ENCODE assay signal across 10 mouse cellular contexts in the genomic region with DNA sequence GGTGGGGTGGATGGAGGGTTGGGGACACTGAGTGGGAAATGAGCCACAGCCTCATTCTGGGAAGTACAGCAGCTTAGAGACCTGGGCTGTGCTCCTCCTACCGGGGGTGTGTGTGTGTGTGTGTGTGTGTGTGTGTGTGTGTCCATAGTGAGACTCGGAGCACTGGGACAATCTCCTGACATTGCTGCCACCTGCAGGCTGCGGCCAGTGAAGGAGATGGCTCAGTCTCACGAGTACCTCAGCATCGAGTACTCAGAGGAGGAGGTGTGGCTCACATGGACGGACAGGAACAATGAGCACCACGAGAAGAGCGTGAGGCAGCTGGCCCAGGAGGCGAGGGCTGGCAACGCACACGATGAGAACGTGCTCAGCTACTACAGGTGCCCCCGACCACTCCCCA. TPM values are rescaled to one million over a fixed set of nuclear protein-coding genes. Genes with fewer than 3 reads are reported as not detected.
A peak's percentile ranks its signal among the peaks of the same experiment; 100 is the strongest.
DNase-seq lines count a peak whose midpoint lies in the region; ATAC-seq and TF ChIP-seq lines count a peak whose summit lies in the region.
"Had no signal": no experiment of that assay in that cellular context is flagged by ENCODE, and none has a peak within 500 bp of the region (broad histone marks: within the 10 kb centered on the region; RNA-seq: fewer than 3 reads in every experiment).

No protein-coding gene starts in this region.

- H3K4me2 ChIP-seq in heart, postnatal 0 days (ENCODE audit: low read depth, low read length): no peak overlapping the region
- no peak overlapping the region for H3K4me2 ChIP-seq in embryonic facial prominence, embryonic 14.5 days (ENCODE audit: low read depth, low read length)
- H3K4me2 ChIP-seq: midbrain, embryonic 12.5 days had no signal

- peak; percentile 44 for TF ChIP-seq CTCF in heart, postnatal 0 days (IDR thresholded peaks at IDR 0.05; ENCODE audit: low read depth)

- no peaks in the 10 kb centered on the region for H3K27me3 ChIP-seq in heart, postnatal 0 days (ENCODE audit: control insufficient read depth, insufficient read depth, low read length)
- no peaks in the 10 kb centered on the region for H3K27me3 ChIP-seq in embryonic facial prominence, embryonic 14.5 days (replicated peaks; ENCODE audit: control insufficient read depth, insufficient read depth, low read length)
- H3K27me3 ChIP-seq: midbrain, embryonic 12.5 days; Patski had no signal

- H3K36me3 ChIP-seq in heart, postnatal 0 days (replicated peaks; ENCODE audit: control insufficient read depth, insufficient read depth, low read length): no peaks in the 10 kb centered on the region; the same call in 1 of the 2 replicates
- H3K36me3 ChIP-seq in embryonic facial prominence, embryonic 14.5 days (ENCODE audit: control insufficient read depth, insufficient read depth, low read length): 0 out of 2 replicates have a peak, but pooled peaks cover 9% of the 10 kb centered on the region
- H3K36me3 ChIP-seq: midbrain, embryonic 12.5 days had no signal

- peak; percentile 39; the same call in 1 of the 2 replicates for ATAC-seq in heart, postnatal 0 days (ENCODE audit: insufficient read depth, low read depth)
- peak; percentile 50; the same call in 1 of the 2 replicates for ATAC-seq in embryonic facial prominence, embryonic 14.5 days (ENCODE audit: low read depth)
- ATAC-seq: Patski had no signal

- no peak overlapping the region for H3K27ac ChIP-seq in heart, postnatal 0 days (ENCODE audit: low read depth)
- H3K27ac ChIP-seq in embryonic facial prominence, embryonic 14.5 days (replicated peaks; ENCODE audit: low read depth, low read length): no peak overlapping the region
- H3K27ac ChIP-seq: midbrain, embryonic 12.5 days had no signal

- no peaks in the 10 kb centered on the region for H3K4me1 ChIP-seq in heart, postnatal 0 days (ENCODE audit: control insufficient read depth, insufficient read depth)
- H3K4me1 ChIP-seq in embryonic facial prominence, embryonic 14.5 days (ENCODE audit: control insufficient read depth, insufficient read depth, low read length): no peaks in the 10 kb centered on the region
- H3K4me1 ChIP-seq: midbrain, embryonic 12.5 days had no signal

- 46% methylated on average over 13 of the region's 13 CpGs for WGBS in heart, postnatal 0 days
- 31% methylated on average over 13 of the region's 13 CpGs for WGBS in embryonic facial prominence, embryonic 14.5 days

- intact Hi-C loops in gastrocnemius, postnatal 36 days (cut with DNase I): no loop called here

- no peaks in the 10 kb centered on the region for H3K9me3 ChIP-seq in heart, postnatal 0 days (replicated peaks; ENCODE audit: control insufficient read depth, low read length)
- no peaks in the 10 kb centered on the region for H3K9me3 ChIP-seq in embryonic facial prominence, embryonic 14.5 days (ENCODE audit: control insufficient read depth, low read length)
- H3K9me3 ChIP-seq: midbrain, embryonic 12.5 days had no signal

- H3K4me3 ChIP-seq in heart, postnatal 0 days (ENCODE audit: low read depth, low read length): no peak overlapping the region
- H3K4me3 ChIP-seq in embryonic facial prominence, embryonic 14.5 days (ENCODE audit: low read depth, low read length): no peak overlapping the region
- H3K4me3 ChIP-seq: midbrain, embryonic 12.5 days had no signal

- TF ChIP-seq EP300 in heart, postnatal 0 days (IDR thresholded peaks at IDR 0.05; ENCODE audit: low read depth): no peak

- H3K9ac ChIP-seq in heart, postnatal 0 days (replicated peaks; ENCODE audit: low read depth, low read length): no peak overlapping the region
- H3K9ac ChIP-seq in embryonic facial prominence, embryonic 14.5 days (ENCODE audit: low read depth, low read length): no peak overlapping the region
- H3K9ac ChIP-seq: midbrain, embryonic 12.5 days had no signal

- DNase-seq in heart, postnatal 0 days (ENCODE audit: low spot score): no peak
- DNase-seq in heart, adult 11 months: no peak
- peak; percentile 61 for DNase-seq in NIH3T3 (ENCODE audit: low read depth)
- peak; percentile 52 for DNase-seq in embryonic facial prominence, embryonic 14.5 days (ENCODE audit: low spot score)
- DNase-seq in kidney, postnatal 25 days: peak; percentile 57 to 68
- peak; percentile 75 for DNase-seq in retina, postnatal 1 day
- DNase-seq in thymus, postnatal 14 days: no peak
- no peak for DNase-seq in gastrocnemius, postnatal 36 days

RNA-seq across cellular contexts. Expression of a gene that starts 38.0 kb away (rescaled TPM):
- 301 and 397 TPM in 2 replicates for total RNA-seq in heart, postnatal 0 days (2014; rRNA removed; ENCODE audit: low replicate concordance)
- polyA plus RNA-seq in heart, postnatal 0 days (2015; fragmentation: Nextera tagmentation; extraction: Ambion mirVana): 419 and 436 TPM in 2 replicates
- polyA plus RNA-seq in embryonic facial prominence, embryonic 14.5 days (2014; fragmentation: Nextera tagmentation; extraction: Ambion mirVana): 343 and 350 TPM in 2 replicates
- total RNA-seq in gastrocnemius, postnatal 36 days (2021): 100 to 1,000 TPM; 374 to 378 TPM

RNA-seq across cellular contexts. Expression of a gene that starts 38.6 kb away (rescaled TPM):
- total RNA-seq in heart, postnatal 0 days (2014; rRNA removed; ENCODE audit: low replicate concordance): 6.9 and 7.0 TPM in 2 replicates
- 0.75 and 0.89 TPM in 2 replicates for polyA plus RNA-seq in heart, postnatal 0 days (2015; fragmentation: Nextera tagmentation; extraction: Ambion mirVana)
- 5.0 and 5.5 TPM in 2 replicates for polyA plus RNA-seq in embryonic facial prominence, embryonic 14.5 days (2014; fragmentation: Nextera tagmentation; extraction: Ambion mirVana)
- 1 to 10 TPM; 1.8 to 2.2 TPM for total RNA-seq in gastrocnemius, postnatal 36 days (2021)

Comparison
In these comparisons a context has a peak if more than half of its experiments do, and no peak if none do; other contexts are left out.
1. DNase-seq: peak in NIH3T3 (single experiment), embryonic facial prominence, embryonic 14.5 days (single experiment), kidney, postnatal 25 days (2 of 2) and retina, postnatal 1 day (single experiment); none in heart, postnatal 0 days (single experiment), heart, adult 11 months (single experiment), thymus, postnatal 14 days (single experiment) and gastrocnemius, postnatal 36 days (0 of 2).